Mouse (Mus musculus) right cerebral cortex, adult 18-20 months (tissue): ENCODE data around the gene Pawr.
"Not testable (repeated sequence)": the region's sequence is repeated elsewhere in the genome, so short reads cannot be mapped to it uniquely, and the experiment has no call there.

Experiments used
- DNase-seq: peaks from one replicate; pipeline ENCODE4 v3.0.0; 2022; ENCODE audit warnings: mixed read lengths

Pawr gene

GRCm38 (mm10) chr10:108315236-108315635 lies 16.7 kb upstream of the Pawr start:
- DNase-seq, result no peak

- no peak for DNase-seq
These were observed 3.6 kb upstream of the Pawr start for GRCm38 (mm10) chr10:108328356-108328755.

GRCm38 (mm10) chr10:108328983-108329382 lies 2.9 kb upstream of the Pawr start:
- no peak for DNase-seq

- DNase-seq, result no peak
These were observed 2.1 kb upstream of the Pawr start for GRCm38 (mm10) chr10:108329771-108330170.

GRCm38 (mm10) chr10:108330964-108331363 lies 957 bp upstream of the Pawr start:
- no peak for DNase-seq

GRCm38 (mm10) chr10:108332571-108333541 lies 935 bp downstream of the Pawr start:
- DNase-seq, result no peak

GRCm38 (mm10) chr10:108333642-108334041 lies 1.7 kb downstream of the Pawr start:
- no peak for DNase-seq

GRCm38 (mm10) chr10:108334096-108334495 lies 2.2 kb downstream of the Pawr start:
- DNase-seq, result no peak

- no peak for DNase-seq
These were observed 3.9 kb downstream of the Pawr start for GRCm38 (mm10) chr10:108335736-108336292.

GRCm38 (mm10) chr10:108336581-108336980 lies 4.7 kb downstream of the Pawr start:
- no peak for DNase-seq

GRCm38 (mm10) chr10:108338055-108338961 lies 6.4 kb downstream of the Pawr start:
- DNase-seq, result no peak

- no peak for DNase-seq
These were observed 7.2 kb downstream of the Pawr start for GRCm38 (mm10) chr10:108339118-108339517.

GRCm38 (mm10) chr10:108339872-108340271 lies 8.0 kb downstream of the Pawr start:
- DNase-seq, result no peak

GRCm38 (mm10) chr10:108343734-108344133 lies 11.8 kb downstream of the Pawr start:
- DNase-seq, result no peak

GRCm38 (mm10) chr10:108345123-108345522 lies 13.2 kb downstream of the Pawr start:
- DNase-seq, result no peak

- DNase-seq, result not testable (repeated sequence)
These were observed 14.4 kb downstream of the Pawr start for GRCm38 (mm10) chr10:108346301-108346700.

GRCm38 (mm10) chr10:108350125-108351070 lies 18.5 kb downstream of the Pawr start:
- no peak for DNase-seq

- DNase-seq, result no peak
These were observed 21.0 kb downstream of the Pawr start for GRCm38 (mm10) chr10:108352944-108353343.

- DNase-seq, result no peak
These were observed 22.9 kb downstream of the Pawr start for GRCm38 (mm10) chr10:108354726-108355391.

- no peak for DNase-seq
These were observed 23.5 kb downstream of the Pawr start for GRCm38 (mm10) chr10:108355392-108355775.

- no peak for DNase-seq
These were observed 24.8 kb downstream of the Pawr start for GRCm38 (mm10) chr10:108356601-108357187.
